Mouse (Mus musculus) embryo, embryonic 11 days (tissue): ENCODE results near the gene Rnf208.

ENCODE experiments used
- DNase-seq: peaks from one replicate; pipeline ENCODE4 v3.0.0-alpha.2; 2015

The Rnf208 gene

GRCm38 (mm10) chr2:25286314-25286713 is 44.3 kb downstream of the Rnf208 start:
- no peak for DNase-seq

GRCm38 (mm10) chr2:25286837-25287636 is 45.0 kb downstream of the Rnf208 start:
- no peak for DNase-seq

GRCm38 (mm10) chr2:25287927-25288649 is 46.0 kb downstream of the Rnf208 start, which contains the start of gene Tmem210:
Gene Tmem210, plus strand, starts transcription at chr2:25288145.
- no peak for DNase-seq

GRCm38 (mm10) chr2:25288734-25289345 is 46.8 kb downstream of the Rnf208 start:
- DNase-seq = no peak

- DNase-seq = no peak
Measured at GRCm38 (mm10) chr2:25289651-25290050, 47.6 kb downstream of the Rnf208 start, which contains the start of gene Lrrc26. Gene Lrrc26, plus strand, starts transcription at chr2:25289915.

- DNase-seq = no peak
Measured at GRCm38 (mm10) chr2:25290101-25290815, 48.2 kb downstream of the Rnf208 start.

GRCm38 (mm10) chr2:25290816-25291130 is 48.7 kb downstream of the Rnf208 start:
- no peak for DNase-seq

- no peak for DNase-seq
Measured at GRCm38 (mm10) chr2:25291184-25292053, 49.4 kb downstream of the Rnf208 start.

GRCm38 (mm10) chr2:25292054-25292544 is 50.0 kb downstream of the Rnf208 start:
- DNase-seq = no peak

- peak; percentile 85 for DNase-seq
Measured at GRCm38 (mm10) chr2:25292856-25293255, 50.8 kb downstream of the Rnf208 start.

- no peak for DNase-seq
Measured at GRCm38 (mm10) chr2:25293706-25294105, 51.7 kb downstream of the Rnf208 start.
